Mouse (Mus musculus): ENCODE measurements at regions not wholly inside any gene's neighbourhood (a gene's known extent, or its start where the extent isn't known, plus 50 kb on each side); places are given as distances from the start of the nearest gene placed in this dataset.

DNA sequence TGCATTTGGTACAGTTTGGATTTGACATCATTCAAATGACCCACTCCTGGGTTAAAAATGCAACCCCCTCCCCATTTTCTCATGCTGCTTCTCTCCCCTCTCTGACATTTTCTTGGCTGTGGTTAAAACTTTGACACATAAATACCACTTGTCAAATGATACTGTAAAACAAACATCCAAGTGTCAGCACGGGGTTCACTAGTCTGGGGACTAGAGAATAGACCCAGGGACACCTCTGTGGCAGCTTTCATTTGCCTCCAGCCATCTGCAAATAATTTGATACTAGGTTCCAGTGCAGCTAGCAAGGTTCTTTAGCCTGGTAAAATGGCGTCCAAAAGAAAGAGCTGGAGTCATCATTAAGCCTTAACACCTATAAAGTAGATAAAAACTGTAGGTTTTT is 312.7 kb upstream of the Sfrp2 start:
- TF ChIP-seq POLR2A (IDR thresholded peaks at IDR 0.05; ENCODE audit: extremely low read depth, insufficient read depth, low read length) = no peak
- no peak for TF ChIP-seq CTCF (IDR thresholded peaks at IDR 0.05; ENCODE audit: low read depth, low read length)
